In genomic region chr7:17056081-17056581, GRCm38 (mm10) we compare ENCODE assay signal across 8 mouse cellular contexts. TPM values are rescaled to one million over a fixed set of nuclear protein-coding genes. Genes with fewer than 3 reads are reported as not detected.
DNase-seq lines count a peak whose midpoint lies in the region; ATAC-seq lines count a peak whose summit lies in the region.

No protein-coding gene starts in this region.

- intact Hi-C loops in left cerebral cortex, postnatal 14 days (cut with DNase I): no loop called here

- DNase-seq in adrenal gland, postnatal 25 days: peak; percentile 74
- peak; percentile 64 for DNase-seq in embryo, embryonic 11.5 days (ENCODE audit: low read depth, low spot score)
- DNase-seq in gastrocnemius, postnatal 25 days: peak; percentile 89
- DNase-seq in left cerebral cortex, postnatal 14 days (ENCODE audit: low spot score in 2 of 2): peak; percentile 87 to 93
- DNase-seq in spleen, adult 12 weeks (ENCODE audit: low spot score): peak; percentile 69

- peak; percentile 49 for ATAC-seq in inflammation-experienced regulatory T-cells, adult 6 months
- ATAC-seq in megakaryocyte-erythroid progenitor cell, adult 5-6 weeks (replicated peaks; ENCODE audit: low FRiP score, low TSS enrichment, poor library complexity, severe bottlenecking): peak; percentile 81
- ATAC-seq in monocyte, adult 5-6 weeks (replicated peaks; ENCODE audit: insufficient number of reproducible peaks, low FRiP score, low TSS enrichment, poor library complexity, severe bottlenecking): no peak

RNA-seq across cellular contexts. Expression of gene Hif3a, which starts 6.1 kb away (rescaled TPM):
- total RNA-seq in adrenal gland, postnatal 25 days (2021): 2.1 and 3.5 TPM in 2 replicates
- 1 to 10 TPM in 1 of 2 experiments, under 1 TPM in 1; 0.97 to 1.3 TPM for total RNA-seq in gastrocnemius, postnatal 25 days (2021)
- under 1 TPM in 2 of 3 experiments, not detected in 1; 0.42 to 0.47 TPM for polyA plus RNA-seq in inflammation-experienced regulatory T-cells, adult 6 months (2017; shearing (Covaris generic))
- 10 to 100 TPM in 1 of 2 experiments, 1 to 10 TPM in 1; 8.3 to 16.0 TPM for total RNA-seq in left cerebral cortex, postnatal 14 days (2021)
- total RNA-seq in megakaryocyte-erythroid progenitor cell, adult 5-6 weeks (2014; fragmentation: Nextera tagmentation): 22.8 and 39.3 TPM in 2 replicates
- total RNA-seq in megakaryocyte-erythroid progenitor cell, adult 5-6 weeks (2017): 2.9 and 3.7 TPM in 2 replicates
- not detected in 3 replicates for total RNA-seq in monocyte, adult 5-6 weeks (2017)

RNA-seq across cellular contexts. Expression of gene Psg16, which starts 17.7 kb away (rescaled TPM):
- 0.24 and 0.33 TPM in 2 replicates for total RNA-seq in adrenal gland, postnatal 25 days (2021)
- total RNA-seq in gastrocnemius, postnatal 25 days (2021): under 1 TPM; 0.08 to 0.10 TPM
- polyA plus RNA-seq in inflammation-experienced regulatory T-cells, adult 6 months (2017; shearing (Covaris generic)): 1 to 10 TPM in 2 of 3 experiments, not detected in 1; 1.2 to 1.5 TPM
- total RNA-seq in left cerebral cortex, postnatal 14 days (2021): 1 to 10 TPM; 3.8 to 4.2 TPM
- 0.11 TPM in 1 of 2 replicates, not detected in the other for total RNA-seq in megakaryocyte-erythroid progenitor cell, adult 5-6 weeks (2014; fragmentation: Nextera tagmentation)
- 1.1 TPM in 1 of 2 replicates, not detected in the other for total RNA-seq in megakaryocyte-erythroid progenitor cell, adult 5-6 weeks (2017)
- total RNA-seq in monocyte, adult 5-6 weeks (2017): 0.19 to 0.64 TPM (median 0.29 TPM) in 3 replicates

RNA-seq across cellular contexts. Expression of gene Ppp5c, which starts 28.4 kb away (rescaled TPM):
- total RNA-seq in adrenal gland, postnatal 25 days (2021): 93.6 and 103 TPM in 2 replicates
- total RNA-seq in gastrocnemius, postnatal 25 days (2021): 10 to 100 TPM; 59.8 to 68.1 TPM
- polyA plus RNA-seq in inflammation-experienced regulatory T-cells, adult 6 months (2017; shearing (Covaris generic)): 10 to 100 TPM; 55.1 to 67.1 (median 62.0) TPM
- total RNA-seq in left cerebral cortex, postnatal 14 days (2021): 100 to 1,000 TPM; 182 to 185 TPM
- total RNA-seq in megakaryocyte-erythroid progenitor cell, adult 5-6 weeks (2014; fragmentation: Nextera tagmentation): 148 and 150 TPM in 2 replicates
- 58.8 and 82.4 TPM in 2 replicates for total RNA-seq in megakaryocyte-erythroid progenitor cell, adult 5-6 weeks (2017)
- total RNA-seq in monocyte, adult 5-6 weeks (2017): 25.8 to 48.8 TPM (median 35.1 TPM) in 3 replicates
